Comparison of ENCODE assay signal across 9 mouse cellular contexts in genomic region chr6:54597208-54597607, GRCm38 (mm10). TPM values are rescaled to one million over a fixed set of nuclear protein-coding genes. Genes with fewer than 3 reads are reported as not detected.
A peak's percentile ranks its signal among the peaks of the same experiment; 100 is the strongest.
DNase-seq lines count a peak whose midpoint lies in the region; ATAC-seq lines count a peak whose summit lies in the region.
"Had no signal": no experiment of that assay in that cellular context is flagged by ENCODE, and none has a peak within 500 bp of the region (broad histone marks: within the 10 kb centered on the region; RNA-seq: fewer than 3 reads in every experiment).

Fkbp14 (minus strand) TSS chr6:54597308.

- no peak for DNase-seq in kidney, postnatal 25 days
- DNase-seq in right cerebral cortex, postnatal 36 days (ENCODE audit: low spot score in 2 of 2): no peak
- no peak for DNase-seq in ovary, postnatal 10 days (ENCODE audit: low spot score)

- H3K4me1 ChIP-seq in kidney, embryonic 16.5 days (ENCODE audit: insufficient read depth, low read length): peaks cover 29% of the 10 kb centered on the region
- H3K4me1 ChIP-seq in embryonic facial prominence, embryonic 12.5 days: peaks cover 14% of the 10 kb centered on the region
- H3K4me1 ChIP-seq in hindbrain, embryonic 15.5 days (replicated peaks): peaks cover 37% of the 10 kb centered on the region
- peaks cover 23% of the 10 kb centered on the region for H3K4me1 ChIP-seq in midbrain, embryonic 16.5 days (ENCODE audit: control insufficient read depth, insufficient read depth, low read length)

- H3K9ac ChIP-seq in kidney, embryonic 16.5 days (replicated peaks; ENCODE audit: low read length): peak within 1 kb of the TSS; percentile 81; the same call in 1 of the 2 replicates
- H3K9ac ChIP-seq in embryonic facial prominence, embryonic 12.5 days: no peak within 1 kb of the TSS
- no peak within 1 kb of the TSS for H3K9ac ChIP-seq in hindbrain, embryonic 15.5 days
- H3K9ac ChIP-seq in midbrain, embryonic 16.5 days (ENCODE audit: low read depth, low read length): no peak within 1 kb of the TSS

- no peaks in the 10 kb centered on the region for H3K36me3 ChIP-seq in kidney, embryonic 16.5 days (ENCODE audit: insufficient read depth, low read length)
- H3K36me3 ChIP-seq in embryonic facial prominence, embryonic 12.5 days: no peaks in the 10 kb centered on the region
- H3K36me3 ChIP-seq in hindbrain, embryonic 15.5 days: no peaks in the 10 kb centered on the region
- H3K36me3 ChIP-seq in midbrain, embryonic 16.5 days (ENCODE audit: control insufficient read depth, insufficient read depth, low read length): no peaks in the 10 kb centered on the region

- no peaks in the 10 kb centered on the region for H3K9me3 ChIP-seq in kidney, embryonic 16.5 days (ENCODE audit: low read length)
- no peaks in the 10 kb centered on the region for H3K9me3 ChIP-seq in embryonic facial prominence, embryonic 12.5 days
- no peaks in the 10 kb centered on the region for H3K9me3 ChIP-seq in hindbrain, embryonic 15.5 days
- H3K9me3 ChIP-seq in midbrain, embryonic 16.5 days (replicated peaks; ENCODE audit: control insufficient read depth, low read length, poor library complexity, severe bottlenecking): no peaks in the 10 kb centered on the region

- H3K27me3 ChIP-seq in kidney, embryonic 16.5 days (ENCODE audit: insufficient read depth, low read length): no peaks in the 10 kb centered on the region
- no peaks in the 10 kb centered on the region for H3K27me3 ChIP-seq in embryonic facial prominence, embryonic 12.5 days
- H3K27me3 ChIP-seq in hindbrain, embryonic 15.5 days: no peaks in the 10 kb centered on the region
- no peaks in the 10 kb centered on the region for H3K27me3 ChIP-seq in midbrain, embryonic 16.5 days (ENCODE audit: control insufficient read depth, insufficient read depth, low read depth, low read length)

- H3K27ac ChIP-seq in kidney, embryonic 16.5 days (ENCODE audit: low read length): no peak within 1 kb of the TSS
- no peak within 1 kb of the TSS for H3K27ac ChIP-seq in embryonic facial prominence, embryonic 12.5 days
- H3K27ac ChIP-seq in hindbrain, embryonic 15.5 days (replicated peaks): no peak within 1 kb of the TSS
- no peak within 1 kb of the TSS for H3K27ac ChIP-seq in midbrain, embryonic 16.5 days (ENCODE audit: low read length)
- H3K27ac ChIP-seq: liver, embryonic 14.5 days had no signal

- H3K4me3 ChIP-seq in kidney, embryonic 16.5 days (ENCODE audit: low read length): peak within 1 kb of the TSS; percentile 86; the same call in 1 of the 2 replicates
- H3K4me3 ChIP-seq in embryonic facial prominence, embryonic 12.5 days: peak within 1 kb of the TSS; percentile 83; the same call in 1 of the 2 replicates
- H3K4me3 ChIP-seq in hindbrain, embryonic 15.5 days: peak within 1 kb of the TSS; percentile 83
- H3K4me3 ChIP-seq in midbrain, embryonic 16.5 days (ENCODE audit: low read depth, low read length): peak within 1 kb of the TSS; percentile 87; the same call in 1 of the 2 replicates

- peak within 1 kb of the TSS; percentile 67 for H3K4me2 ChIP-seq in kidney, embryonic 16.5 days (replicated peaks; ENCODE audit: low read depth, low read length)
- peak within 1 kb of the TSS; percentile 74 for H3K4me2 ChIP-seq in embryonic facial prominence, embryonic 12.5 days (replicated peaks)
- peak within 1 kb of the TSS; percentile 70 for H3K4me2 ChIP-seq in hindbrain, embryonic 15.5 days
- H3K4me2 ChIP-seq in midbrain, embryonic 16.5 days (ENCODE audit: low read length): peak within 1 kb of the TSS; percentile 64

- 75% methylated on average over 4 of the region's 4 CpGs for WGBS in kidney, embryonic 16.5 days
- WGBS in embryonic facial prominence, embryonic 12.5 days: 71% methylated on average over 4 of the region's 4 CpGs
- 73% methylated on average over 4 of the region's 4 CpGs for WGBS in hindbrain, embryonic 15.5 days
- 82% methylated on average over 4 of the region's 4 CpGs for WGBS in midbrain, embryonic 16.5 days

- ATAC-seq in kidney, embryonic 16.5 days (ENCODE audit: low FRiP score, low TSS enrichment): no peak
- ATAC-seq in embryonic facial prominence, embryonic 12.5 days (ENCODE audit: insufficient number of reproducible peaks, insufficient read depth, low FRiP score, low TSS enrichment): no peak
- ATAC-seq in hindbrain, embryonic 15.5 days (ENCODE audit: low FRiP score, low read depth): no peak
- ATAC-seq in midbrain, embryonic 16.5 days: no peak
- ATAC-seq in frontal cortex, adult (ENCODE audit: low TSS enrichment): no peak

RNA-seq across cellular contexts. Expression of gene Fkbp14, which starts in this region (rescaled TPM):
- polyA plus RNA-seq in kidney, embryonic 16.5 days (2015; fragmentation: Nextera tagmentation; extraction: Ambion mirVana): 30.3 and 30.9 TPM in 2 replicates
- 26.6 and 29.6 TPM in 2 replicates for polyA plus RNA-seq in embryonic facial prominence, embryonic 12.5 days (2016; fragmentation: Nextera tagmentation; extraction: Ambion mirVana)
- 9.2 and 9.8 TPM in 2 replicates for polyA plus RNA-seq in hindbrain, embryonic 15.5 days (2015; fragmentation: Nextera tagmentation; extraction: Ambion mirVana)
- 7.1 and 8.1 TPM in 2 replicates for polyA plus RNA-seq in midbrain, embryonic 16.5 days (2015; fragmentation: Nextera tagmentation; extraction: Ambion mirVana)
